Comparison of ENCODE assay signal across 10 mouse cellular contexts in the genomic region with DNA sequence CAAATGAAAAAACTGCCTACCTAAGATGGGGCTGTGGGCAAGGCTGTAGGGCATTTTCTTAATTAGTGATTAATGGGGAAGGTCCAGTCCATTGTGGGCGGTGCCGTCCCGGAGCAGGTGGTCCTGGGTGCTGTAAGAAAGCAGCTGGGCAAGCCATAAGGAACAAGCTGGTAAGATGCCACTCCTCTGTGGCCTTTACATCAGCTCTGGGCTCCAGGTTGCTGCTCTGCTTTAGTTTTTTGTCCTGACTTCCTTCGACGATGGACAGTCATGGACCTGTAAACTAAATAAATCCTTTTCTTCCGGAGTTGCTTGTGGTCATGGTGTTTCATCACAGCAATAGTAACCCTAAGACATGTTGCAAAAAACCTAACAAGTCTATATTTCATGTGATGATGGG. TPM values are rescaled to one million over a fixed set of nuclear protein-coding genes. Genes with fewer than 3 reads are reported as not detected.
DNase-seq lines count a peak whose midpoint lies in the region; ATAC-seq and TF ChIP-seq lines count a peak whose summit lies in the region.
"Had no signal": no experiment of that assay in that cellular context is flagged by ENCODE, and none has a peak within 500 bp of the region (broad histone marks: within the 10 kb centered on the region; RNA-seq: fewer than 3 reads in every experiment).

No protein-coding gene starts in this region.

- no peak overlapping the region for H3K9ac ChIP-seq in embryonic facial prominence, embryonic 11.5 days (replicated peaks; ENCODE audit: low read length)
- no peak overlapping the region for H3K9ac ChIP-seq in intestine, embryonic 15.5 days
- H3K9ac ChIP-seq in midbrain, embryonic 16.5 days (ENCODE audit: low read depth, low read length): peak overlapping the region; percentile 22

- TF ChIP-seq POLR2A in kidney, adult 2 months (IDR thresholded peaks at IDR 0.05; ENCODE audit: low read depth, low read length): no peak

- intact Hi-C loops in gastrocnemius, postnatal 14 days (cut with DNase I; ENCODE audit: low total_unique reads): loop anchor here (2.0 kb wide), 1 partner anchor 350 kb away; no protein-coding TSS in a partner anchor

- no peak overlapping the region for H3K27ac ChIP-seq in kidney, adult 2 months (ENCODE audit: insufficient read depth, low read depth, low read length)
- H3K27ac ChIP-seq in embryonic facial prominence, embryonic 11.5 days (replicated peaks; ENCODE audit: low read depth, low read length): no peak overlapping the region
- H3K27ac ChIP-seq in intestine, embryonic 15.5 days: no peak overlapping the region
- H3K27ac ChIP-seq in midbrain, embryonic 16.5 days (ENCODE audit: low read length): peak overlapping the region; percentile 97

- H3K4me1 ChIP-seq in kidney, adult 2 months (ENCODE audit: control insufficient read depth, insufficient read depth, low read length): no peaks in the 10 kb centered on the region
- no peaks in the 10 kb centered on the region for H3K4me1 ChIP-seq in embryonic facial prominence, embryonic 11.5 days (ENCODE audit: control insufficient read depth, insufficient read depth, low read length)
- H3K4me1 ChIP-seq in intestine, embryonic 15.5 days (replicated peaks): peaks cover 12% of the 10 kb centered on the region
- H3K4me1 ChIP-seq in midbrain, embryonic 16.5 days (ENCODE audit: control insufficient read depth, insufficient read depth, low read length): peaks cover 31% of the 10 kb centered on the region

- WGBS in kidney, adult 2 months: 4% methylated on average over 6 of the region's 6 CpGs
- 17% methylated on average over 6 of the region's 6 CpGs for WGBS in embryonic facial prominence, embryonic 11.5 days
- 11% methylated on average over 6 of the region's 6 CpGs for WGBS in intestine, embryonic 15.5 days
- WGBS in midbrain, embryonic 16.5 days: 8% methylated on average over 6 of the region's 6 CpGs

- H3K9me3 ChIP-seq in embryonic facial prominence, embryonic 11.5 days (replicated peaks; ENCODE audit: control insufficient read depth, low read length): no peaks in the 10 kb centered on the region
- no peaks in the 10 kb centered on the region for H3K9me3 ChIP-seq in intestine, embryonic 15.5 days
- H3K9me3 ChIP-seq in midbrain, embryonic 16.5 days (replicated peaks; ENCODE audit: control insufficient read depth, low read length, poor library complexity, severe bottlenecking): no peaks in the 10 kb centered on the region

- no peak for ATAC-seq in embryonic facial prominence, embryonic 11.5 days (replicated peaks; ENCODE audit: insufficient number of reproducible peaks, low FRiP score, low TSS enrichment, low read depth)
- peak; percentile 9 for ATAC-seq in intestine, embryonic 15.5 days
- ATAC-seq in midbrain, embryonic 16.5 days: peak; percentile 12; the same call in 1 of the 2 replicates
- no peak for ATAC-seq in erythroid progenitor cell, adult 5-6 weeks (replicated peaks; ENCODE audit: low FRiP score, poor library complexity, severe bottlenecking)

- peak; percentile 14 for DNase-seq in kidney, adult 11 months
- no peak for DNase-seq in kidney, adult 2 months
- DNase-seq in embryonic facial prominence, embryonic 11.5 days (ENCODE audit: low spot score): peak; percentile 11
- no peak for DNase-seq in gastrocnemius, postnatal 14 days
- DNase-seq in embryo, embryonic 9.5 days (ENCODE audit: extremely low spot score): no peak

- H3K27me3 ChIP-seq in kidney, adult 2 months (replicated peaks; ENCODE audit: control insufficient read depth, insufficient read depth, low read length): no peaks in the 10 kb centered on the region
- H3K27me3 ChIP-seq in embryonic facial prominence, embryonic 11.5 days (ENCODE audit: control insufficient read depth, insufficient read depth, low read length): no peaks in the 10 kb centered on the region
- H3K27me3 ChIP-seq in intestine, embryonic 15.5 days (replicated peaks): no peaks in the 10 kb centered on the region
- H3K27me3 ChIP-seq in midbrain, embryonic 16.5 days (ENCODE audit: control insufficient read depth, insufficient read depth, low read depth, low read length): no peaks in the 10 kb centered on the region

- H3K4me2 ChIP-seq in embryonic facial prominence, embryonic 11.5 days (ENCODE audit: low read depth, low read length): no peak overlapping the region
- H3K4me2 ChIP-seq in intestine, embryonic 15.5 days (replicated peaks): peak overlapping the region; percentile 41
- peak overlapping the region; percentile 70 for H3K4me2 ChIP-seq in midbrain, embryonic 16.5 days (ENCODE audit: low read length)

- H3K36me3 ChIP-seq in kidney, adult 2 months (ENCODE audit: control insufficient read depth, insufficient read depth, low read length): no peaks in the 10 kb centered on the region
- no peaks in the 10 kb centered on the region for H3K36me3 ChIP-seq in embryonic facial prominence, embryonic 11.5 days (replicated peaks; ENCODE audit: control insufficient read depth, insufficient read depth, low read depth, low read length)
- no peaks in the 10 kb centered on the region for H3K36me3 ChIP-seq in intestine, embryonic 15.5 days
- H3K36me3 ChIP-seq in midbrain, embryonic 16.5 days (ENCODE audit: control insufficient read depth, insufficient read depth, low read length): no peaks in the 10 kb centered on the region

- TF ChIP-seq CTCF in kidney, adult 2 months (conservative IDR thresholded peaks at IDR 0.05; ENCODE audit: insufficient read depth, insufficient read length, low read depth, low read length): no peak

- no peak overlapping the region for H3K4me3 ChIP-seq in kidney, adult 2 months (ENCODE audit: insufficient read depth, low read depth, low read length)
- no peak overlapping the region for H3K4me3 ChIP-seq in embryonic facial prominence, embryonic 11.5 days (ENCODE audit: low read depth, low read length)
- no peak overlapping the region; the same call in 1 of the 2 replicates for H3K4me3 ChIP-seq in intestine, embryonic 15.5 days (replicated peaks)
- no peak overlapping the region for H3K4me3 ChIP-seq in midbrain, embryonic 16.5 days (ENCODE audit: low read depth, low read length)

RNA-seq across cellular contexts. Expression of gene Ccn6, which starts 7.1 kb away (rescaled TPM):
- 0.05 and 0.16 TPM in 2 replicates for polyA plus RNA-seq in kidney, adult 2 months (2012; rRNA removed)
- 0.31 TPM in 1 of 2 replicates, not detected in the other for polyA plus RNA-seq in embryonic facial prominence, embryonic 11.5 days (2014; fragmentation: Nextera tagmentation; extraction: Ambion mirVana)
- 0.24 TPM in 1 of 2 replicates, not detected in the other for polyA plus RNA-seq in intestine, embryonic 15.5 days (2015; fragmentation: Nextera tagmentation; extraction: Ambion mirVana)
- polyA plus RNA-seq in midbrain, embryonic 16.5 days (2015; fragmentation: Nextera tagmentation; extraction: Ambion mirVana): 0.30 and 0.46 TPM in 2 replicates
- total RNA-seq in erythroid progenitor cell, adult 5-6 weeks (2015; ENCODE audit: low replicate concordance): not detected in 2 replicates
- total RNA-seq in erythroid progenitor cell, adult 5-6 weeks (2017; ENCODE audit: low replicate concordance): not detected in 2 replicates
- under 1 TPM; 0.14 to 0.16 TPM for total RNA-seq in gastrocnemius, postnatal 14 days (2021)
- total RNA-seq: ES-E14 had no signal
- polyA plus RNA-seq: erythroblast, embryonic 14.5 days had no signal

RNA-seq across cellular contexts. Expression of gene Tube1, which starts 36.9 kb away (rescaled TPM):
- polyA plus RNA-seq in kidney, adult 2 months (2012; rRNA removed): 1.3 TPM in 2 replicates
- polyA plus RNA-seq in embryonic facial prominence, embryonic 11.5 days (2014; fragmentation: Nextera tagmentation; extraction: Ambion mirVana): 24.4 and 26.2 TPM in 2 replicates
- 11.5 and 14.7 TPM in 2 replicates for polyA plus RNA-seq in intestine, embryonic 15.5 days (2015; fragmentation: Nextera tagmentation; extraction: Ambion mirVana)
- 7.1 and 7.8 TPM in 2 replicates for polyA plus RNA-seq in midbrain, embryonic 16.5 days (2015; fragmentation: Nextera tagmentation; extraction: Ambion mirVana)
- total RNA-seq in erythroid progenitor cell, adult 5-6 weeks (2015; ENCODE audit: low replicate concordance): 13.3 and 15.1 TPM in 2 replicates
- 8.7 and 9.2 TPM in 2 replicates for total RNA-seq in erythroid progenitor cell, adult 5-6 weeks (2017; ENCODE audit: low replicate concordance)
- total RNA-seq in gastrocnemius, postnatal 14 days (2021): 1 to 10 TPM in 1 of 2 experiments, under 1 TPM in 1; 0.88 to 1.4 TPM

RNA-seq across cellular contexts. Expression of gene Fam229b, which starts 37.0 kb away (rescaled TPM):
- 5.4 and 7.2 TPM in 2 replicates for polyA plus RNA-seq in kidney, adult 2 months (2012; rRNA removed)
- polyA plus RNA-seq in embryonic facial prominence, embryonic 11.5 days (2014; fragmentation: Nextera tagmentation; extraction: Ambion mirVana): 12.4 and 15.5 TPM in 2 replicates
- 6.7 and 8.2 TPM in 2 replicates for polyA plus RNA-seq in intestine, embryonic 15.5 days (2015; fragmentation: Nextera tagmentation; extraction: Ambion mirVana)
- 36.1 and 39.9 TPM in 2 replicates for polyA plus RNA-seq in midbrain, embryonic 16.5 days (2015; fragmentation: Nextera tagmentation; extraction: Ambion mirVana)
- not detected in 2 replicates for total RNA-seq in erythroid progenitor cell, adult 5-6 weeks (2015; ENCODE audit: low replicate concordance)
- not detected in 2 replicates for total RNA-seq in erythroid progenitor cell, adult 5-6 weeks (2017; ENCODE audit: low replicate concordance)
- 1 to 10 TPM; 3.0 to 3.5 TPM for total RNA-seq in gastrocnemius, postnatal 14 days (2021)
- polyA plus RNA-seq: erythroblast, embryonic 14.5 days had no signal

Comparison
In these comparisons a context has a peak if more than half of its experiments do, and no peak if none do; other contexts are left out.
1. DNase-seq: peak in kidney, adult 11 months (single experiment) and embryonic facial prominence, embryonic 11.5 days (single experiment); none in kidney, adult 2 months (single experiment), gastrocnemius, postnatal 14 days (single experiment) and embryo, embryonic 9.5 days (single experiment).
2. ATAC-seq: peak in intestine, embryonic 15.5 days (single experiment) and midbrain, embryonic 16.5 days (single experiment); none in embryonic facial prominence, embryonic 11.5 days (single experiment) and erythroid progenitor cell, adult 5-6 weeks (single experiment).